Mouse (Mus musculus): Measurements from ENCODE around the gene Apobec1.

- TF ChIP-seq POLR2A (IDR thresholded peaks at IDR 0.05; ENCODE audit: insufficient read depth, low read depth, low read length) (no peak), CTCF (IDR thresholded peaks at IDR 0.05; ENCODE audit: insufficient read depth, low read depth, low read length) (no peak)
Measured at GRCm38 (mm10) chr6:122612426-122612825, 10.2 kb upstream of the Apobec1 start.
